Mouse (Mus musculus) Patski (cell line): Measurements from ENCODE around the gene Nags. TPM values are rescaled to one million over a fixed set of nuclear protein-coding genes. Genes with fewer than 3 reads are reported as not detected.
"Not testable (repeated sequence)": the region's sequence is repeated elsewhere in the genome, so short reads cannot be mapped to it uniquely, and the experiment has no call there.

ENCODE experiments used
- ATAC-seq: fragments of 100-300 bp; one replicate; pipeline ENCODE4 v1.8.0; 2021
- CTCF ChIA-PET: fragments of 350-600 bp; sonication (Branson Sonifier 250); formaldehyde crosslinking; loops from one replicate; lab custom pipeline; 2022; ENCODE audit warnings: inconsistent platforms; lab: Charles Lee
- POLR2A ChIA-PET: fragments of 350-600 bp; sonication (Branson Sonifier 250); formaldehyde crosslinking; loops from one replicate; lab custom pipeline; 2022; ENCODE audit warnings: antibody characterized with exemption, inconsistent platforms; lab: Charles Lee
- DNase-seq: peaks from one replicate; pipeline ENCODE4 v3.0.0-alpha.2; 2011; ENCODE audit warnings: low read depth, low spot score
- H3K27me3 ChIP-seq: fragments of 371-371 bp; one replicate; pipeline ENCODE4 v1.5.1; 2021
- CTCF ChIP-seq: fragments of 100-300 bp; IDR thresholded peaks from one replicate; pipeline ENCODE4 v1.5.1; 2021
- in situ Hi-C: fragments of 300-500 bp; cut with MboI; formaldehyde crosslinking; loops from 3 replicates; pipeline ENCODE4 v1.11.1; 2018; ENCODE audit warnings: low pct_unique_long_range_greater_than_20kb, mixed read lengths
- polyA plus RNA-seq: library from polyadenylated mRNA; unstranded; gene quantifications from one replicate; pipeline ENCODE4 v1.2.3, GENCODE M21; 2021

Gene Nags
- polyA plus RNA-seq, 1 experiment from 2014 or later = not detected

- no peaks in the 10 kb centered on the region for H3K27me3 ChIP-seq
- DNase-seq = peak; percentile 76
- POLR2A ChIA-PET = interaction anchor here (1.0 to 1.6 kb wide), 4 partner anchors 10 to 67 kb away, joined by 3 to 9 read pairs (median 4); no protein-coding TSS in a partner anchor
- CTCF ChIA-PET = interaction anchor here (1.0 to 2.8 kb wide), 7 partner anchors 9 to 129 kb away, joined by 3 to 13 read pairs (median 4); partner anchors contain the start of gene Hdac5
- in situ Hi-C loops = no loop called here
- ATAC-seq = peak; percentile 51
- no peak for TF ChIP-seq CTCF
Measured at GRCm38 (mm10) chr11:102156039-102156785, 10.9 kb downstream of the Nags start, which contains the start of gene Tmem101. TSS of gene Tmem101 (minus strand) at chr11:102156404.

GRCm38 (mm10) chr11:102156786-102157089 lies 11.4 kb downstream of the Nags start:
- ChIA-PET CTCF (interaction anchor here (1.0 to 2.8 kb wide), 5 partner anchors 9 to 73 kb away, joined by 3 to 13 read pairs (median 7); partner anchors contain the start of gene Hdac5), POLR2A (interaction anchor here (0.7 to 1.6 kb wide), 5 partner anchors 10 to 94 kb away, joined by 3 to 9 read pairs (median 4); no protein-coding TSS in a partner anchor)
- ATAC-seq (no peak), DNase-seq (no peak)
- in situ Hi-C loops = no loop called here
- H3K27me3 ChIP-seq = no peaks in the 10 kb centered on the region
- TF ChIP-seq CTCF = no peak

GRCm38 (mm10) chr11:102158024-102158423 lies 12.7 kb downstream of the Nags start:
- DNase-seq, H3K27me3 ChIP-seq, POLR2A ChIA-PET, ATAC-seq, in situ Hi-C loops: not testable (repeated sequence)
- CTCF ChIA-PET = interaction anchor here (1.0 kb wide), 1 partner anchor 19 kb away, joined by 3 read pairs; no protein-coding TSS in a partner anchor

- in situ Hi-C loops = no loop called here
- DNase-seq = no peak
- no peak for TF ChIP-seq CTCF
- no peak for ATAC-seq
- CTCF ChIA-PET = interaction anchor here (1.0 kb wide), 1 partner anchor 94 kb away, joined by 3 read pairs; no protein-coding TSS in a partner anchor
- POLR2A ChIA-PET = no interaction called here
- H3K27me3 ChIP-seq = no peaks in the 10 kb centered on the region
Measured at GRCm38 (mm10) chr11:102159781-102160180, 14.5 kb downstream of the Nags start.

- ChIA-PET POLR2A (interaction anchor here (0.7 to 1.7 kb wide), 4 partner anchors 9 to 214 kb away, joined by 3 to 9 read pairs (median 3); partner anchors contain the start of gene Tmem101), CTCF (interaction anchor here (0.7 to 3.1 kb wide), 4 partner anchors 10 to 15 kb away, joined by 3 to 9 read pairs (median 7); partner anchors contain the start of gene Tmem101)
- in situ Hi-C loops = no loop called here
- ATAC-seq = no peak
- no peaks in the 10 kb centered on the region for H3K27me3 ChIP-seq
- DNase-seq = no peak
- TF ChIP-seq CTCF = no peak
Measured at GRCm38 (mm10) chr11:102165971-102166722, 20.8 kb downstream of the Nags start.

- no peak for ATAC-seq
- ChIA-PET CTCF (interaction anchor here (3.1 kb wide), 1 partner anchor 11 kb away, joined by 9 read pairs; no protein-coding TSS in a partner anchor), POLR2A (interaction anchor here (1.7 kb wide), 1 partner anchor 12 kb away, joined by 9 read pairs; the partner anchor contains the start of gene Tmem101)
- in situ Hi-C loops = no loop called here
- DNase-seq = no peak
- no peaks in the 10 kb centered on the region for H3K27me3 ChIP-seq
- no peak for TF ChIP-seq CTCF
Measured at GRCm38 (mm10) chr11:102167539-102167938, 22.2 kb downstream of the Nags start.

GRCm38 (mm10) chr11:102168689-102169088 lies 23.4 kb downstream of the Nags start:
- H3K27me3 ChIP-seq = no peaks in the 10 kb centered on the region
- ATAC-seq = no peak
- POLR2A ChIA-PET = no interaction called here
- in situ Hi-C loops = no loop called here
- DNase-seq = no peak
- CTCF ChIA-PET = interaction anchor here (3.1 kb wide), 1 partner anchor 10 kb away, joined by 9 read pairs; no protein-coding TSS in a partner anchor
- no peak for TF ChIP-seq CTCF

GRCm38 (mm10) chr11:102179836-102180235 lies 34.5 kb downstream of the Nags start:
- no peak for TF ChIP-seq CTCF
- ATAC-seq (no peak), DNase-seq (no peak)
- in situ Hi-C loops = no loop called here
- no peaks in the 10 kb centered on the region for H3K27me3 ChIP-seq
- ChIA-PET CTCF (interaction anchor here (1.9 to 2.1 kb wide), 4 partner anchors 10 to 43 kb away, joined by 6 to 9 read pairs (median 8); partner anchors contain the start of gene Tmem101), POLR2A (no interaction called here)

- no peaks in the 10 kb centered on the region for H3K27me3 ChIP-seq
- no peak for TF ChIP-seq CTCF
- in situ Hi-C loops = no loop called here
- ATAC-seq = no peak
- no peak for DNase-seq
- POLR2A ChIA-PET = interaction anchor here (0.6 kb wide), 1 partner anchor 1062 kb away, joined by 8 read pairs; no protein-coding TSS in a partner anchor
- CTCF ChIA-PET = interaction anchor here (0.8 kb wide), 1 partner anchor 15 kb away, joined by 5 read pairs; no protein-coding TSS in a partner anchor
Measured at GRCm38 (mm10) chr11:102184253-102184645, 38.9 kb downstream of the Nags start.
